Mouse (Mus musculus) testis, adult 2 months (tissue): ENCODE data around the gene Ctns.

Experiments used
- CTCF ChIP-seq: fragments of 200-500 bp; IDR thresholded peaks from 2 replicates; pipeline ENCODE4 v1.5.1; 2012; ENCODE audit warnings: low read depth, mild to moderate bottlenecking, inconsistent platforms, low read length, moderate library complexity; ENCODE audit not compliant: control insufficient read depth, insufficient read depth, insufficient replicate concordance
- POLR2A ChIP-seq: fragments of 200-500 bp; IDR thresholded peaks from 2 replicates; pipeline ENCODE4 v1.6.1; 2012; ENCODE audit warnings: low read depth, mild to moderate bottlenecking, inconsistent platforms, low read length, moderate library complexity; ENCODE audit not compliant: control insufficient read depth

DNA sequence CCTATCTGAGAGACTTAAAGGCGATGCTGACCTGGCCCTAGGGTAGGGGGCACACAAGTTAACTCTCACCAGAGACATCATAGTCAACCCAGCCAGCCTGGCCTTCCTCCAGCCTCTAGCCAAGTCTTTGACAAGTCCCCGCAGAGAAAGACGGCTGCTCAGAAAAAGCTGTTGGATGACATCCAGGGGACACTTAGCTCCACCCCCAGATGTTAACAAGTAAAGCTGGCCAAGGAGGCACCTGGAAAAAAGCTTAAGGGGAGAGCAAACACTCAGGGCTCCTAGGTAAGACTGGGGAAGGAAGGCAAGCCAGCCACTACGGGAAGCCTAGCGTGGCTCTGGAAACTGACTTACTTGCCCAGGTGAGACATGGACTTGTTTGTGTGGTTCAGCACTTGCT lies 26.7 kb downstream of the Ctns start:
- TF ChIP-seq CTCF: no peak
- TF ChIP-seq POLR2A: no peak
